Mouse (Mus musculus): ENCODE data around the gene Inha. TPM values are rescaled to one million over a fixed set of nuclear protein-coding genes. Genes with fewer than 3 reads are reported as not detected.

Inha gene
- polyA plus RNA-seq, 1 experiment from 2014 or later = 11.8 TPM

- no peak for ATAC-seq (ENCODE audit: insufficient number of reproducible peaks, insufficient read depth, low FRiP score, low TSS enrichment)
- H3K4me2 ChIP-seq (replicated peaks) = no peak overlapping the region
- H3K4me1 ChIP-seq = peaks cover 13% of the 10 kb centered on the region
- H3K9ac ChIP-seq = no peak overlapping the region
- no peak overlapping the region for H3K4me3 ChIP-seq
- H3K9me3 ChIP-seq = no peaks in the 10 kb centered on the region
- peaks cover 60% of the 10 kb centered on the region for H3K36me3 ChIP-seq
- WGBS = 83% methylated on average over 17 of the region's 17 CpGs
- no peak overlapping the region for H3K27ac ChIP-seq
- no peaks in the 10 kb centered on the region for H3K27me3 ChIP-seq
These were observed 42.7 kb downstream of the Inha start for GRCm38 (mm10) chr1:75549289-75550279.

DNA sequence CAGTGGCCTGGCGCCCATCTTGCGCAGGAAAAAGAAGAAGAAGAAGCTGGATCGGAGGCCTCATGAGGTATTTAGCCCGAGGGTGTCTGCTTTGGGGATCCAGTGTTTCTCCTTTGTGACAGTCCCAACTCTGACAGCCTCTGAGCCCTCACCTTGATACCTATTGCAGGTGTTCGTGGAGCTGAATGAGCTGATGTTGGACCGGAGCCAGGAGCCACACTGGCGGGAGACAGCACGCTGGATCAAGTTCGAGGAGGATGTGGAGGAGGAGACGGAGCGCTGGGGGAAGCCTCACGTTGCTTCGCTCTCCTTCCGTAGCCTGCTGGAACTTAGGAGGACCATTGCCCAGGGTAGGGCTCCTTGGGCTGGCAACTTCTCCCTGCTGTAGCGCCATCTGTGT is 43.7 kb downstream of the Inha start:
- H3K9me3 ChIP-seq = no peaks in the 10 kb centered on the region
- no peak overlapping the region for H3K4me2 ChIP-seq (replicated peaks)
- H3K4me3 ChIP-seq = no peak overlapping the region
- H3K4me1 ChIP-seq = peaks cover 12% of the 10 kb centered on the region
- WGBS = 80% methylated on average over 15 of the region's 15 CpGs
- H3K9ac ChIP-seq = no peak overlapping the region
- no peak overlapping the region for H3K27ac ChIP-seq
- H3K27me3 ChIP-seq = no peaks in the 10 kb centered on the region
- H3K36me3 ChIP-seq = peaks cover 69% of the 10 kb centered on the region
- no peak for ATAC-seq (ENCODE audit: insufficient number of reproducible peaks, insufficient read depth, low FRiP score, low TSS enrichment)

GRCm38 (mm10) chr1:75555680-75556079 is 48.8 kb downstream of the Inha start:
- H3K36me3 ChIP-seq = peaks cover 73% of the 10 kb centered on the region
- 89% methylated on average over 7 of the region's 7 CpGs for WGBS

DNA sequence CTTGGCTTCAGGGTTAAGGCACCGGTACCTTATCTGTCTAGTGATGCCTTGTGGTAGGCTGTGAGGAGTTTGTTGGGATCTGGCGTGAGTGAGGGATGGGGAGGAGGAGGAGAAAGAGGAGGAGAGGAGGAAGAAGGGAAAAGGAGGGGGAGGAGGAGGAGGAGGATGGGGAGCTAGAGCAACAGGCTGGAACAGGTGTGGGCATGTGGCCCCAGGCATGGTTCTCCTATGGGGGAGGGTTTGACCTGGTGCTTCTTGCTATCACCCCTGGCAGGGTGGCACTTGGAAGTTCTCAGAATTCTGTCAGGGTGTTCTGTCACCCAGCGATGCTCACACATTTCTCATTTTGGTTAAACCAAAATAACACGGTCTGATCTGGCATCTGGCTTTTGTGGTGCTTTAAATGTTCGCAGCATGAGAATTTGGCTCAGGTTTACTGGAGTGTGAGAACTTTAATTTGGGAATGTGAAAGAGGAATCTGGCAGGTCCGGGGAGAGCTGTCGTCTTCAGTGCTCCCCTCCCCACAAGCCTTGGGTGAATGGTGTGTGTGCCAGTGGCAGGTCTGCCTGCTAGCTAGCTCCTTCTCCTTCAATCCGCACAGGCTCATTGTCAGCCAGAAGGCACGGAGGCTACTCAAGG is 49.4 kb downstream of the Inha start:
- Histone ChIP-seq H3K4me3 (no peak overlapping the region), H3K9me3 (no peaks in the 10 kb centered on the region), H3K36me3 (peaks cover 67% of the 10 kb centered on the region), H3K27ac (no peak overlapping the region), H3K9ac (no peak overlapping the region), H3K27me3 (no peaks in the 10 kb centered on the region), H3K4me1 (peaks cover 10% of the 10 kb centered on the region), H3K4me2 (replicated peaks) (no peak overlapping the region)
- 84% methylated on average over 9 of the region's 9 CpGs for WGBS
- no peak for ATAC-seq (ENCODE audit: insufficient number of reproducible peaks, insufficient read depth, low FRiP score, low TSS enrichment)

More at GRCm38 (mm10) chr1:75555680-75556079, 48.8 kb downstream of the Inha start:
- no peaks in the 10 kb centered on the region for H3K9me3 ChIP-seq
- H3K27ac ChIP-seq = no peak overlapping the region
- no peaks in the 10 kb centered on the region for H3K27me3 ChIP-seq
- H3K4me1 ChIP-seq = peaks cover 10% of the 10 kb centered on the region
- no peak overlapping the region for H3K4me3 ChIP-seq
- no peak for ATAC-seq (ENCODE audit: insufficient number of reproducible peaks, insufficient read depth, low FRiP score, low TSS enrichment)
- no peak overlapping the region for H3K9ac ChIP-seq
- H3K4me2 ChIP-seq (replicated peaks) = no peak overlapping the region

- Histone ChIP-seq H3K4me2 (replicated peaks) (no peak overlapping the region), H3K9me3 (no peaks in the 10 kb centered on the region), H3K9ac (0 out of 2 replicates have a peak overlapping the region, but pooled peaks have one; percentile 3), H3K36me3 (peaks cover 60% of the 10 kb centered on the region), H3K4me3 (no peak overlapping the region), H3K27me3 (no peaks in the 10 kb centered on the region), H3K27ac (no peak overlapping the region), H3K4me1 (peaks cover 10% of the 10 kb centered on the region)
- 89% methylated on average over 7 of the region's 7 CpGs for WGBS
- no peak for ATAC-seq (ENCODE audit: insufficient number of reproducible peaks, insufficient read depth, low FRiP score, low TSS enrichment)
These were observed 50.2 kb downstream of the Inha start for GRCm38 (mm10) chr1:75557041-75557440.

DNA sequence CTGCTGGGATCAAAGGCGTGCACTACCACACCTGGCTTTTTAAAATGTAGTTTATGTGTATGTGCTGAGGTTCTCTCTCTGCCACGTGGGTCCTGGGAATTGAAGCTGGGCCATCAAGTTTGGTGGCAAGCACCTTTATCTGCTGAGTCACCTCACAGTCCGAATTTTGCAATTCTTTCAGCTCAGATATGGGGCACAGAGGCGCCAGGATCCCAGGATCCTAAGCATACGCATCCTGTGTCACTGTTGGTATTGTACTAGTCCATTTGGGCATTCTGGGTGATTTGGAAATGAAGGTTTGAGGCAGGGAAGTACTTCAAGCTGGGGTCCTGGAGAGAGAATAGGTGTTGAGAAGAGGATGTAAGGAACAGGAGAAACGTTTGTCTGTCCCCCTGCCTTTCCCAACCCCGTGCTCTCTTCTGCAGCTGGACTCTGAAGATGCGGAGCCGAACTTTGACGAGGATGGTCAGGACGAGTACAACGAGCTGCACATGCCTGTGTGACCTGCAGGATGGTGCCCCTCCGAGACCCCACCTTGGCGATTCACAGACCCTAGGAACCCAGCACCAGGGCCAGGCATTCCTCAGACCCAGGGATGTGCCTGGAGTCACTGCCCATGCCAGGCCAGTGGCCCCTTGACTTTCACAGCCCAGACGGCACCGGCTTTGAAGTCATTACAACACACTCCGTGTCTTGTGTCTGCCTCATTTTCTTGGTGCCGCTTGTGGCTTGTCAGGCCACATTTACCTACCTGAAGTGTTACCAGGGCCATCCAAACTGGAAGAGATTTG is 51.7 kb downstream of the Inha start:
- Histone ChIP-seq H3K9ac (no peak overlapping the region; the same call in 1 of the 2 replicates), H3K27ac (peak overlapping the region; percentile 65), H3K4me1 (peaks cover 10% of the 10 kb centered on the region), H3K36me3 (peaks cover 45% of the 10 kb centered on the region), H3K27me3 (no peaks in the 10 kb centered on the region), H3K4me2 (replicated peaks) (no peak overlapping the region), H3K4me3 (no peak overlapping the region), H3K9me3 (0 out of 2 replicates have a peak, but pooled peaks cover 5% of the 10 kb centered on the region)
- no peak for ATAC-seq (ENCODE audit: insufficient number of reproducible peaks, insufficient read depth, low FRiP score, low TSS enrichment)
- WGBS = 84% methylated on average over 18 of the region's 18 CpGs

DNA sequence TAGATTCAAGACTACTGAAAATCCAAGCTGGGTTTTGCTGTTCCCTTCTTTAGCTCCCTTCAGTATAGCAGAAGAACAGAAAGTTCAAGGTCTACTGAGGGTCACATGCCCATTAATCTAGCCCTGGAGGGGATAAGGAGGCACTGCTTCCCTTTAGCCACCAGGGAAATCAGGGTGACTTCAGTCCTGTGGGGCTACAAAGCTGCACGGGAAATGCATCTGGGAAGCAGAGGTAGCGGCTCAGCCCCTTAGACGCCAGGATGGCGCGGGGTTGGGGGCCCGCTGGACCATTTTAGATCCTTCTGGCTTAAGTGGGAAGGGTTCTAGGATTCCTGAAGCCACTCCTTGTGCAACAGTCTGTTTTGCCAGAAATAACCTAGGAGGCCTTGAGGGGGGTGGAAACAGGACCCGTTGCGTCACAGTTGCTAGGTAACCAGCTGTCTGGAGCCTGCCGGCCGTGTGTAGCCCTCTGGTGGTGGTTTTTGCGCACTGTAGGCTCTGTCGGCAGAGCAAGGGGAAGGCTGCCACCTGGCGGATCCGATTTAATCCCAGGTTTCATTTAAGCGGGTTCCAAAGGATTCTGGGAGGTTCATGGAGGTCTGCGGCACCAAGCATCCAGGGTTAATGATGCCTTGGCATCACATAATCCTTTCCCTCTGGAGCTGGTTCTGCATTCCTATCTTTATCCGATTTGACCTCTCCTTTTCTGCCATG is 52.5 kb downstream of the Inha start:
- Histone ChIP-seq H3K9ac (peak overlapping the region; percentile 25), H3K4me1 (peaks cover 10% of the 10 kb centered on the region), H3K9me3 (0 out of 2 replicates have a peak, but pooled peaks cover 5% of the 10 kb centered on the region), H3K27me3 (no peaks in the 10 kb centered on the region), H3K4me2 (replicated peaks) (peak overlapping the region; percentile 38), H3K4me3 (peak overlapping the region; percentile 14; the same call in 1 of the 2 replicates), H3K27ac (peak overlapping the region; percentile 65), H3K36me3 (peaks cover 37% of the 10 kb centered on the region)
- peak; percentile 86 for ATAC-seq (ENCODE audit: insufficient number of reproducible peaks, insufficient read depth, low FRiP score, low TSS enrichment)
- 3% methylated on average over 17 of the region's 17 CpGs for WGBS

Other genes with a start within 250 kb of the Inha start
- gene Ptprn, start 242.6 kb upstream of the Inha start, polyA plus RNA-seq (2016; fragmentation: Nextera tagmentation; extraction: Ambion mirVana) = 2.0 and 2.5 TPM in 2 replicates
- gene Resp18, start 228.7 kb upstream of the Inha start, polyA plus RNA-seq (2016; fragmentation: Nextera tagmentation; extraction: Ambion mirVana) = 1.8 and 5.4 TPM in 2 replicates
- 136 and 143 TPM in 2 replicates for gene Dnpep, start 189.1 kb upstream of the Inha start, polyA plus RNA-seq (2016; fragmentation: Nextera tagmentation; extraction: Ambion mirVana)
- gene Des, start 146.7 kb upstream of the Inha start, polyA plus RNA-seq (2016; fragmentation: Nextera tagmentation; extraction: Ambion mirVana) = 15.9 and 20.1 TPM in 2 replicates
- 26.1 and 26.7 TPM in 2 replicates for gene Speg, start 131.8 kb upstream of the Inha start, polyA plus RNA-seq (2016; fragmentation: Nextera tagmentation; extraction: Ambion mirVana)
- 61.1 and 64.6 TPM in 2 replicates for gene Gmppa, start 71.1 kb upstream of the Inha start, polyA plus RNA-seq (2016; fragmentation: Nextera tagmentation; extraction: Ambion mirVana)
- 0.64 and 0.76 TPM in 2 replicates for gene Asic4, start 56.6 kb upstream of the Inha start, polyA plus RNA-seq (2016; fragmentation: Nextera tagmentation; extraction: Ambion mirVana)
- 32.5 and 33.5 TPM in 2 replicates for gene Chpf, start 27.8 kb upstream of the Inha start, polyA plus RNA-seq (2016; fragmentation: Nextera tagmentation; extraction: Ambion mirVana)
- 2.5 and 3.1 TPM in 2 replicates for gene Tmem198, start 27.5 kb upstream of the Inha start, polyA plus RNA-seq (2016; fragmentation: Nextera tagmentation; extraction: Ambion mirVana)
- 101 and 104 TPM in 2 replicates for gene Obsl1, start 625 bp upstream of the Inha start, polyA plus RNA-seq (2016; fragmentation: Nextera tagmentation; extraction: Ambion mirVana)
- 28.0 and 28.7 TPM in 2 replicates for gene Stk11ip, start 14.5 kb downstream of the Inha start, polyA plus RNA-seq (2016; fragmentation: Nextera tagmentation; extraction: Ambion mirVana)
- 33.1 and 33.7 TPM in 2 replicates for gene Slc4a3, start 39.2 kb downstream of the Inha start, polyA plus RNA-seq (2016; fragmentation: Nextera tagmentation; extraction: Ambion mirVana)

Data from embryonic facial prominence, embryonic 12.5 days (tissue).